Mouse (Mus musculus) gastrocnemius, adult 8-10 months (tissue): ENCODE measurements at regions not wholly inside any gene's neighbourhood (a gene's known extent, or its start where the extent isn't known, plus 50 kb on each side); places are given as distances from the start of the nearest gene placed in this dataset.

Source experiments
- DNase-seq, 2 experiments: peaks; one replicate each; pipeline ENCODE4 v3.0.0; 2022; ENCODE audit warnings: low spot score in 2 of 2

DNA sequence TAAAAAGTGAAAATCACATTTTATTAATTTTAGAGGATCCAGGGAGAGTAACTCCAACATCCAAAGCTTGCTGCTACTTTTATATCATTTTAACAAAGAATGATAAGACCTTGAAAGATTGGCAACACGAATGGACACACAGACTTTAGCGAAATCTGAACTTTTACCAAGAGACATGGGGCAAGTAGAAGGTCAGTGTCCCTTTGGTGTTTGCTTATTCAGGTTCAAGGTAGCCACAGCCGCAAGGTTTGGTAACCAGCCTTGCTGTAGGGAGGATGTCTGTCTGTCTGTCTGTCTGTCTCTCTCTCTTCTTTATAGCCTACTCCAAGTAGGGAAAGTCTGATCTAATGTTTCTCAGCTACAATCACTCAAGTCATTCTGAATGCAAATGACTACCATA, 75.0 kb upstream of the Tmc1 start:
- DNase-seq = no peak

DNA sequence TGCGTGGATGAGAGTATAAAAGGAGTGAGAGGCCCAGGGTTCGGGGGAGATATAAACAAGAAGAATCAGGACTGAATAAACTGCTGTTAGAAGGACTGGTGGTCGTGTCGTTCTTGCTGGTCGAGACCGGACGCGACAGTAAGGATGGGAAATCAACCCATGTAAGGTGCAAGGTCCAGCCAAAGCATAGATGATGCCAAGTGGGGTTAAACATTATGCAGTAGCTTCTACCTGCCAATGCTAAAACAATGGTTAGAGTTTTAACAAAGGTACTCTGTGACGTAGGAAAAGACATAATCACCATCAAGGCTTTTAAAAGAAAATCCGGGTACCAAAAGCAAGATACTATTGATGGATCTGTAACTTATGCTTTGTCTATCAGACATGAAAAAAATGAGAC, 58.4 kb upstream of the Tmc1 start:
- no peak for DNase-seq

DNA sequence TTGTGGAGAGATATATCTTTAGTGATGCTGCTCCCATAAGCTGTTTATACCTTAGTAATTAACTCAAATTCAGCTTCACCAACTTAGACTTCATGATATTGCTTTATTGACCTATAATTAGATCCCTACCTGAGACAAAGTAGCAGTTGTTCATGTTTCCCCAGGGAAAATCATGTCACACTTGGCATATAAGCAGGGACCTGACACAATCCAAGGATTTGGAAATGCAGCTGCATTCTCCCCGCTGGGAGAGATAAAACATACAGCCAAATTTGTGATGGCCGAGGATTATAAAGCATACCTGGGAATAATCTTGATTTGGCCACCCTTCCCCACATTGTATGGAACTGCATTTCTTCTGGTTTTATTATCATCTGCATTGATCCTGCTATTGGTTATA, 55.6 kb upstream of the Tmc1 start:
- no peak for DNase-seq

DNA sequence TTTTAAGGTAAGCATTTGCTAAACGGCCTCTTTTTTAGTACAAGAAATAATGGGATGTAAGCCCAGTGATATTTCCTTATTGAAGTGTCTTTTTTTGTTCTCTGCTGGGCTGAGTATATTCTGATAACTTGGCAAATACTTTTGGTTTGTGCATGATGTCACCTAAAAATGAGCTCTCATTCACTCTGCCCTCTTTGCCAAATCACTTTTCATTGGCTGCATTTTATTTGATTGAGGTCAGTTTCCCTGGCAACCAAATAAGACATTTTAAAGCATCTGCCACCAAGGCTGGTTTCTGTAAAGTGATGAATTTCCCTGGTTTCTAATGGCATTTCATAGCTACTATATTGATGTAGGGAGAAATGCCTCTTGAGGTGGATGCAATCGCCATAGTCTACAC, 50.4 kb upstream of the Tmc1 start:
- no peak for DNase-seq
